In genomic region chr15:26894801-26895229, GRCm38 (mm10) we compare ENCODE assay signal across 8 mouse cellular contexts. TPM values are rescaled to one million over a fixed set of nuclear protein-coding genes. Genes with fewer than 3 reads are reported as not detected.
DNase-seq lines count a peak whose midpoint lies in the region; ATAC-seq and TF ChIP-seq lines count a peak whose summit lies in the region.

No protein-coding gene starts in this region.

- ATAC-seq in neural tube, embryonic 11.5 days (ENCODE audit: insufficient read depth, low FRiP score, low TSS enrichment) = peak; percentile 78
- ATAC-seq in liver, embryonic 15.5 days (ENCODE audit: insufficient read depth) = 0 out of 2 replicates have a peak, but pooled peaks have one; percentile 31

- peak overlapping the region; percentile 84 for H3K4me3 ChIP-seq in neural tube, embryonic 11.5 days (ENCODE audit: low read depth, low read length)
- peak overlapping the region; percentile 87 for H3K4me3 ChIP-seq in heart, embryonic 10.5 days
- H3K4me3 ChIP-seq in kidney, adult 2 months (ENCODE audit: insufficient read depth, low read depth, low read length) = peak overlapping the region; percentile 88
- peak overlapping the region; percentile 48 for H3K4me3 ChIP-seq in liver, embryonic 15.5 days (replicated peaks)
- H3K4me3 ChIP-seq in olfactory bulb, adult 2 months (ENCODE audit: insufficient read depth, low read depth, low read length) = peak overlapping the region; percentile 70

- H3K4me2 ChIP-seq in neural tube, embryonic 11.5 days (ENCODE audit: low read depth) = peak overlapping the region; percentile 75
- peak overlapping the region; percentile 59 for H3K4me2 ChIP-seq in liver, embryonic 15.5 days

- TF ChIP-seq CTCF in kidney, adult 2 months (conservative IDR thresholded peaks at IDR 0.05; ENCODE audit: insufficient read depth, insufficient read length, low read depth, low read length) = no peak
- TF ChIP-seq CTCF in olfactory bulb, adult 2 months (IDR thresholded peaks at IDR 0.05; ENCODE audit: insufficient read depth, low read depth, low read length) = no peak

- H3K4me1 ChIP-seq in neural tube, embryonic 11.5 days (ENCODE audit: control insufficient read depth, insufficient read depth, low read length) = 0 out of 2 replicates have a peak, but pooled peaks cover 3% of the 10 kb centered on the region
- H3K4me1 ChIP-seq in heart, embryonic 10.5 days = peaks cover 4% of the 10 kb centered on the region; the same call in 1 of the 2 replicates
- no peaks in the 10 kb centered on the region for H3K4me1 ChIP-seq in kidney, adult 2 months (ENCODE audit: control insufficient read depth, insufficient read depth, low read length)
- no peaks in the 10 kb centered on the region for H3K4me1 ChIP-seq in liver, embryonic 15.5 days (replicated peaks)
- peaks cover 12% of the 10 kb centered on the region; the same call in 1 of the 2 replicates for H3K4me1 ChIP-seq in olfactory bulb, adult 2 months (ENCODE audit: control insufficient read depth, insufficient read depth, low read length)

- TF ChIP-seq POLR2A in kidney, adult 2 months (IDR thresholded peaks at IDR 0.05; ENCODE audit: low read depth, low read length) = no peak
- TF ChIP-seq POLR2A in olfactory bulb, adult 2 months (IDR thresholded peaks at IDR 0.05; ENCODE audit: insufficient read depth, low read depth, low read length) = no peak

- H3K36me3 ChIP-seq in neural tube, embryonic 11.5 days (ENCODE audit: control insufficient read depth, insufficient read depth, low read length) = no peaks in the 10 kb centered on the region
- no peaks in the 10 kb centered on the region for H3K36me3 ChIP-seq in heart, embryonic 10.5 days
- no peaks in the 10 kb centered on the region for H3K36me3 ChIP-seq in kidney, adult 2 months (ENCODE audit: control insufficient read depth, insufficient read depth, low read length)
- H3K36me3 ChIP-seq in liver, embryonic 15.5 days (replicated peaks) = no peaks in the 10 kb centered on the region

- peak; percentile 68 for DNase-seq in neural tube, embryonic 11.5 days (ENCODE audit: low spot score)
- no peak for DNase-seq in neural tube, embryonic 10.5 days (ENCODE audit: extremely low spot score, low spot score)
- peak; percentile 54 for DNase-seq in embryo, embryonic 11 days
- peak; percentile 85 for DNase-seq in heart, embryonic 10.5 days (ENCODE audit: low spot score)
- peak; percentile 32 for DNase-seq in kidney, adult 2 months
- no peak for DNase-seq in thymus, postnatal 0 days (ENCODE audit: low spot score)

- no peaks in the 10 kb centered on the region for H3K27me3 ChIP-seq in neural tube, embryonic 11.5 days (ENCODE audit: control insufficient read depth, insufficient read depth, low read length)
- no peaks in the 10 kb centered on the region for H3K27me3 ChIP-seq in heart, embryonic 10.5 days (ENCODE audit: insufficient read depth, poor library complexity, severe bottlenecking)
- no peaks in the 10 kb centered on the region for H3K27me3 ChIP-seq in kidney, adult 2 months (replicated peaks; ENCODE audit: control insufficient read depth, insufficient read depth, low read length)
- H3K27me3 ChIP-seq in liver, embryonic 15.5 days = peaks cover 33% of the 10 kb centered on the region

- H3K9me3 ChIP-seq in neural tube, embryonic 11.5 days (ENCODE audit: control insufficient read depth, low read length) = no peaks in the 10 kb centered on the region
- H3K9me3 ChIP-seq in heart, embryonic 10.5 days = no peaks in the 10 kb centered on the region
- no peaks in the 10 kb centered on the region for H3K9me3 ChIP-seq in liver, embryonic 15.5 days (replicated peaks)

- 0% methylated on average over 23 of the region's 28 CpGs for WGBS in neural tube, embryonic 11.5 days
- WGBS in heart, embryonic 10.5 days = under 1% methylated on average over 28 of the region's 28 CpGs
- WGBS in kidney, adult 2 months = under 1% methylated on average over 28 of the region's 28 CpGs
- WGBS in liver, embryonic 15.5 days (ENCODE audit: insufficient replicate concordance) = 3% methylated on average over 28 of the region's 28 CpGs
- whole genome bisulfite sequencing in olfactory bulb, adult 2 months = under 1% methylated on average over 28 of the region's 28 CpGs

- H3K9ac ChIP-seq in neural tube, embryonic 11.5 days (ENCODE audit: low read length) = peak overlapping the region; percentile 85
- no peak overlapping the region for H3K9ac ChIP-seq in liver, embryonic 15.5 days

- H3K27ac ChIP-seq in neural tube, embryonic 11.5 days (ENCODE audit: low read depth, low read length) = peak overlapping the region; percentile 90
- peak overlapping the region; percentile 94 for H3K27ac ChIP-seq in heart, embryonic 10.5 days
- peak overlapping the region; percentile 37 for H3K27ac ChIP-seq in kidney, adult 2 months (ENCODE audit: insufficient read depth, low read depth, low read length)
- no peak overlapping the region; the same call in 1 of the 2 replicates for H3K27ac ChIP-seq in liver, embryonic 15.5 days (replicated peaks)
- no peak overlapping the region for H3K27ac ChIP-seq in olfactory bulb, adult 2 months (ENCODE audit: insufficient read depth, low read depth, low read length)

RNA-seq across cellular contexts. Expression of gene Fbxl7, which starts 0.6 kb away (rescaled TPM):
- 18.7 and 21.3 TPM in 2 replicates for polyA plus RNA-seq in neural tube, embryonic 11.5 days (2014; fragmentation: Nextera tagmentation; extraction: Ambion mirVana)
- 8.2 and 14.5 TPM in 2 replicates for polyA plus RNA-seq in heart, embryonic 10.5 days (2016; fragmentation: Nextera tagmentation; extraction: Ambion mirVana)
- 2.8 and 2.9 TPM in 2 replicates for polyA plus RNA-seq in kidney, adult 2 months (2012; rRNA removed)
- 0.67 and 1.2 TPM in 2 replicates for polyA plus RNA-seq in liver, embryonic 15.5 days (2015; fragmentation: Nextera tagmentation; extraction: Ambion mirVana)
- not detected in 2 replicates for polyA plus RNA-seq in olfactory bulb, adult 2 months (2012; ENCODE audit: insufficient read depth, insufficient read length, low replicate concordance, missing spikeins)
- polyA plus RNA-seq in thymus, postnatal 0 days (2015; fragmentation: Nextera tagmentation; extraction: Ambion mirVana) = 0.67 and 1.0 TPM in 2 replicates

Comparison
In these comparisons a context has a peak if more than half of its experiments do, and no peak if none do; other contexts are left out.
1. DNase-seq: peak in neural tube, embryonic 11.5 days (single experiment), embryo, embryonic 11 days (single experiment), heart, embryonic 10.5 days (single experiment) and kidney, adult 2 months (single experiment); none in neural tube, embryonic 10.5 days (single experiment) and thymus, postnatal 0 days (single experiment).
2. H3K27ac ChIP-seq: peak in neural tube, embryonic 11.5 days (single experiment), heart, embryonic 10.5 days (single experiment) and kidney, adult 2 months (single experiment); none in liver, embryonic 15.5 days (single experiment) and olfactory bulb, adult 2 months (single experiment).
3. Peak in every context shown above with its lines, with median percentiles within 50 percentile points of each other: H3K4me3 ChIP-seq.